Mouse (Mus musculus): Measurements from ENCODE around the gene Farsb.

- TF ChIP-seq USF2 (IDR thresholded peaks at IDR 0.05; ENCODE audit: borderline replicate concordance in 1 of 2, insufficient read depth in 1 of 2, low read depth in 1 of 2, low read length in 2 of 2), result no peak
- TF ChIP-seq SIN3A (IDR thresholded peaks at IDR 0.05; ENCODE audit: low read length), result no peak
- no peak for TF ChIP-seq CTCF (IDR thresholded peaks at IDR 0.05 in 2 of 3, conservative IDR thresholded peaks at IDR 0.05 in 1 of 3; ENCODE audit: control insufficient read depth in 1 of 3, insufficient read depth in 1 of 3, low read depth in 2 of 3, low read length in 3 of 3, poor library complexity in 1 of 3, severe bottlenecking in 1 of 3)
- no peak for TF ChIP-seq POLR2A (IDR thresholded peaks at IDR 0.05; ENCODE audit: control insufficient read depth in 1 of 2, insufficient read depth in 1 of 2, low read depth in 1 of 2, low read length in 2 of 2, poor library complexity in 1 of 2)
- TF ChIP-seq MAFK (IDR thresholded peaks at IDR 0.05; ENCODE audit: borderline replicate concordance, low read depth, low read length), result no peak
- no peak for TF ChIP-seq CHD2 (IDR thresholded peaks at IDR 0.05; ENCODE audit: low read length)
These were observed 62.6 kb downstream of the Farsb start for GRCm38 (mm10) chr1:78425793-78426700.
